Mouse (Mus musculus) midbrain, postnatal 0 days (tissue): ENCODE results near the gene 2310061I04Rik. TPM values are rescaled to one million over a fixed set of nuclear protein-coding genes. Genes with fewer than 3 reads are reported as not detected.
A peak's percentile ranks its signal among the peaks of the same experiment; 100 is the strongest.
"Not testable (repeated sequence)": the region's sequence is repeated elsewhere in the genome, so short reads cannot be mapped to it uniquely, and the experiment has no call there.

Experiments
- ATAC-seq: fragments of 200-750 bp; cut with Nextera tagmentation; 2 replicates; pipeline ENCODE4 v1.8.0; 2017; ENCODE audit warnings: moderate number of reproducible peaks, mild to moderate bottlenecking, moderate TSS enrichment, moderate library complexity; ENCODE audit not compliant: low FRiP score
- DNase-seq: peaks from one replicate; pipeline ENCODE4 v3.0.0-alpha.2; 2015; ENCODE audit warnings: low spot score
- H3K27ac ChIP-seq: fragments of 300-500 bp; sonication (generic); 2 replicates; pipeline ENCODE4 v1.5.1; 2014; ENCODE audit warnings: low read depth, mild to moderate bottlenecking, low read length, mixed read lengths
- H3K27me3 ChIP-seq: fragments of 300-500 bp; sonication (generic); 2 replicates; pipeline ENCODE4 v1.6.1; 2014; ENCODE audit warnings: low read length, control low read depth, mixed read lengths; ENCODE audit not compliant: insufficient read depth
- H3K36me3 ChIP-seq: fragments of 300-500 bp; sonication (generic); 2 replicates; pipeline ENCODE4 v1.6.1; 2014; ENCODE audit warnings: low read length, control low read depth, mixed read lengths; ENCODE audit not compliant: insufficient read depth
- H3K4me1 ChIP-seq: fragments of 300-500 bp; sonication (generic); 2 replicates; pipeline ENCODE4 v1.6.1; 2014; ENCODE audit warnings: mild to moderate bottlenecking, control low read depth, antibody characterized with exemption, low read length, mixed read lengths; ENCODE audit not compliant: insufficient read depth
- H3K4me2 ChIP-seq: fragments of 300-500 bp; sonication (generic); 2 replicates; pipeline ENCODE4 v1.6.1; 2014; ENCODE audit warnings: low read depth, mild to moderate bottlenecking, low read length, mixed read lengths; ENCODE audit not compliant: poor library complexity, severe bottlenecking
- H3K4me3 ChIP-seq: fragments of 300-500 bp; sonication (generic); 2 replicates; pipeline ENCODE4 v1.5.1; 2014; ENCODE audit warnings: low read depth, mild to moderate bottlenecking, low read length, moderate library complexity
- H3K9ac ChIP-seq: fragments of 300-500 bp; sonication (generic); replicated peaks from 2 replicates; pipeline ENCODE4 v1.6.1; 2014; ENCODE audit warnings: mild to moderate bottlenecking, low read length, moderate library complexity, mixed read lengths; ENCODE audit not compliant: poor library complexity, severe bottlenecking
- H3K9me3 ChIP-seq: fragments of 300-500 bp; sonication (generic); 2 replicates; pipeline ENCODE4 v1.6.1; 2016; ENCODE audit warnings: low read length, control low read depth
- CTCF ChIP-seq: IDR thresholded peaks from 2 replicates; pipeline ENCODE4 v1.5.1; 2016; ENCODE audit warnings: antibody characterized with exemption, mild to moderate bottlenecking
- WGBS: fragments of 180-500 bp; shearing (Covaris S2); extraction: QIAGEN DNeasy Blood & Tissue Kit; methylation state at CpG from one replicate; pipeline ENCODE4 v1.1.7; 2014; 5-methylcytosine and 5-hydroxymethylcytosine counted together
- polyA plus RNA-seq: library from polyadenylated mRNA; unstranded; fragments of >200 nt; fragmentation: Nextera tagmentation; extraction: Ambion mirVana; gene quantifications from 2 replicates; pipeline ENCODE4 v1.2.1, GENCODE M21; 2015
- total RNA-seq: library from RNA; depleted of rRNA; stranded (reverse); fragments of >200 nt; gene quantifications from 2 replicates; pipeline ENCODE4 v1.2.3, GENCODE M21; 2014; rRNA removed

2310061I04Rik gene
- total RNA-seq = 43.5 and 47.7 TPM in 2 replicates
- 88.3 and 89.3 TPM in 2 replicates for polyA plus RNA-seq

DNA sequence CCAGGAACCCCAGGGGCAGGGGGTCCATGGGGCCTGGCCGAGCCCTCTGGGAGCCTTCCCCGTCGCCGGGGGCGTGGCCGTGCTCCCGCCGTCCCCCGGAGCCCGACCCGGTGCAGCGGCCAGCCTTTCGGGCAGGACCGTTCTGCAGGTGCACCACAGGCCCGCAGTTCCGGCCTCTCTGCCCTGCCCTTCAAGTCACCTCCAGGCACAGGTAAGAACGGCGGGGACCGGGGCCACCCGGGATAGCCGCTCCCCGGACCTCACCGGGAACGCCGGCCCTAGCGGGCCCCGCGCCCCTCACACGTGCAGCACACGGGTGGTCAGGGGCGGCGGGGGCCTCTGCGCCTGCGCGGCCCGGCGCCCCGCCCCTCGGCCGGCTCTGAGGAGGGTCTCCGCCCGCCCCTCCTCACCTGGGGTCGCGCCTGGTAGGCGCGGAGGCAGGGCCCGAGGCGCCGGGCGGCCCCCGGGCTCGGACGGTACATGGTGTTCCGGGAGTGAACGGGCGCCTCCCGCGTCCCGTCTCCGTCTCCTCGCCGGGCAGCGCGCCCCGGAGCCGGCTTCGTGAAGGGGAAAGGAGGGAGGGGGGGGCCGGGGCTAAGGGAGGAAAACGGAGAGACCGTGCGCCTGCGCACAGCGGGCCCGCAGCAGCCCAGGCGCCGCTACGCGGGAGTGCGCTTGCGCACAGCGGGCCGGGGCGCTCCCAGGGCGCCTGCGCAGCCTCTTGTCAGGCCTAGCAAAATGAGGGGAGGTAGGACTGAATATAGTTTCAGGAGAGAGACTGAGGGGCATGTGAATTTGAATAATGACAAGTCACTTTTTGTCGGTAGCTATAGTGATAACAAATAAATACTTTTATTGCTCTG is at the start of gene 2310061I04Rik:
Gene 2310061I04Rik (minus strand): TSS at position 651 of the 863 bp plus-strand sequence.
- ATAC-seq (peak; percentile 92), DNase-seq (peak; percentile 96)
- H3K36me3 ChIP-seq = peaks cover 39% of the 10 kb centered on the region
- no peak for TF ChIP-seq CTCF
- H3K27me3 ChIP-seq = no peaks in the 10 kb centered on the region
- peak within 1 kb of the TSS; percentile 98 for H3K4me2 ChIP-seq
- H3K9me3 ChIP-seq = no peaks in the 10 kb centered on the region
- H3K9ac ChIP-seq = peak within 1 kb of the TSS; percentile 90
- WGBS = under 1% methylated on average over 60 of the region's 86 CpGs
- H3K4me3 ChIP-seq = peak within 1 kb of the TSS; percentile 85
- H3K27ac ChIP-seq = peak within 1 kb of the TSS; percentile 94
- 0 out of 2 replicates have a peak, but pooled peaks cover 3% of the 10 kb centered on the region for H3K4me1 ChIP-seq

DNA sequence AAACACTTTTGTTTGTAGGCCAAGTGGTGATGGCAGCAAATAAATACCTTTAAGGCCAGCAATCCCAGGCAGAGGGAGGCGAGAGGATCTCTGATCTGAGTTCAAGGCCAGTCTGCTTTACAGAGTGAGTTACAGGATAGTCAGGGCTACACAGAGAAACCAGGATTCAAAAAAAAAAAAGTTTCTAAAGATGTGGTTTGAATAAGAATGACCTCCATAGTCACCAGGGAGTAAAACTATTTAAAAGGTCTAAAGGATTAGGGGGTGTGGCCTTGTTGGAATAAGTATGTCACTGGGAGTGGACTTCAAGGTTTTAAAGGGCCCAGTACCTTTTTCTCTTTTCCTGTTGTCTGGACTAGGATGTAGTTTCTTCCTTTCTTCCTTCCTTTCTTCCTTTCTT is 42.7 kb upstream of the 2310061I04Rik start:
- H3K27me3 ChIP-seq = no peaks in the 10 kb centered on the region

DNA sequence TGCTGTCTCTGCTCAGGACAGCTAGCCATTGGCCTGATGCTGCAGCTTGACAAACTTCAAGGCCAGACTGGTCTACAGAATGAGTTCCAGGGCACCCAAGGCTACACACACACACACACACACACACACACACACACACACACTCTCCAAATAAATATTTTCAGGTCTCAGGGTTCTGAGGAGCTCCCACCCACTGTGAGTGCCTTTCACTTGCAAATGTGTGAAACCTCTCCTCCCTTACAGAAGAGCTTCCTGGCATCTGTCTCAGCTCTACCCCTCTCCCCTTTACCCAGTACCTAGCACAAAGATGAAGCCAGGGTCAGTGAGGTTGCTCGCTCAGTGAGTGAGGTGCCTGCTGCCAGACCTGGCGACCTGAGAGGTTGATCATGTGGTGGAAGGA is 41.9 kb upstream of the 2310061I04Rik start:
- no peak for ATAC-seq
- Histone ChIP-seq H3K4me3 (no peak overlapping the region), H3K36me3 (no peaks in the 10 kb centered on the region), H3K4me1 (no peaks in the 10 kb centered on the region), H3K27me3 (no peaks in the 10 kb centered on the region), H3K9me3 (no peaks in the 10 kb centered on the region), H3K9ac (no peak overlapping the region), H3K4me2 (no peak overlapping the region), H3K27ac (no peak overlapping the region)
- 52% methylated on average over 2 of the region's 2 CpGs for WGBS
- DNase-seq = no peak
- no peak for TF ChIP-seq CTCF

More for the DNA sequence above, 42.7 kb upstream of the 2310061I04Rik start:
- ATAC-seq (no peak), DNase-seq (no peak)
- Histone ChIP-seq H3K27ac (no peak overlapping the region), H3K9me3 (no peaks in the 10 kb centered on the region), H3K4me3 (no peak overlapping the region), H3K4me2 (no peak overlapping the region), H3K36me3 (no peaks in the 10 kb centered on the region), H3K4me1 (no peaks in the 10 kb centered on the region), H3K9ac (no peak overlapping the region)
- 42% methylated on average over 1 of the region's 1 CpGs for WGBS
- TF ChIP-seq CTCF = no peak

GRCm38 (mm10) chr17:35937700-35938348 is 40.6 kb upstream of the 2310061I04Rik start:
- DNase-seq (peak; percentile 71), ATAC-seq (peak; percentile 60; the same call in 1 of the 2 replicates)
- Histone ChIP-seq H3K4me2 (no peak overlapping the region), H3K36me3 (no peaks in the 10 kb centered on the region), H3K4me1 (no peaks in the 10 kb centered on the region), H3K9ac (no peak overlapping the region), H3K27ac (no peak overlapping the region), H3K4me3 (no peak overlapping the region), H3K27me3 (no peaks in the 10 kb centered on the region), H3K9me3 (no peaks in the 10 kb centered on the region)
- 46% methylated on average over 2 of the region's 2 CpGs for WGBS
- TF ChIP-seq CTCF = peak; percentile 90

DNA sequence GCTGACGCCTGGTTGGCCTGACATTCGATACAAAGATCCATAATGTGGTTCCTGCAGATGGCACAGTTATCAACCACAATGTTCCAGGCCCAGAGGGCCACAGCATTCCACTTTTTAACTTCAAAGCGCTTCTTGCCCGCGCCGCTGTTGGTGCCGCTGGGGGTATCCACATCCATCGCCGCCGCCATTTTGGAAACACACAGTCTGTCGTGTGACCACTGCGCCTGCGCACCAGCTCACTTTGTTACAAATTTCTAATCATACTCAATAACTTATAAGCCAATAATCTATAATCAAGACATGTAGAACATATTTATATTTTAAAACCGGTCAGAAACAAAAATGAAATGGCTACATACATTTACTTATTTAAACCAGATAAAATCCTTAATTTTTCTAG is 38.5 kb upstream of the 2310061I04Rik start:
- ATAC-seq, H3K27ac ChIP-seq, DNase-seq, H3K4me2 ChIP-seq, H3K36me3 ChIP-seq, H3K9me3 ChIP-seq, H3K27me3 ChIP-seq, H3K4me1 ChIP-seq, H3K4me3 ChIP-seq, H3K9ac ChIP-seq: not testable (repeated sequence)
- 93% methylated on average over 14 of the region's 14 CpGs for WGBS

- Histone ChIP-seq H3K36me3 (peaks cover 28% of the 10 kb centered on the region), H3K9me3 (no peaks in the 10 kb centered on the region), H3K27ac (no peak overlapping the region), H3K27me3 (no peaks in the 10 kb centered on the region), H3K4me1 (no peaks in the 10 kb centered on the region), H3K9ac (no peak overlapping the region), H3K4me2 (no peak overlapping the region), H3K4me3 (no peak overlapping the region)
- 91% methylated on average over 4 of the region's 4 CpGs for WGBS
- ATAC-seq = no peak
- TF ChIP-seq CTCF = no peak
- no peak for DNase-seq
Observed at GRCm38 (mm10) chr17:35932608-35933007, 35.4 kb upstream of the 2310061I04Rik start.
